Mouse (Mus musculus) embryonic facial prominence, embryonic 15.5 days (tissue): Measurements from ENCODE around the gene Elk3. TPM values are rescaled to one million over a fixed set of nuclear protein-coding genes. Genes with fewer than 3 reads are reported as not detected.

Experiments
- ATAC-seq: fragments of 200-750 bp; cut with Nextera tagmentation; 2 replicates; pipeline ENCODE4 v1.8.0; 2017; ENCODE audit warnings: low read depth, moderate TSS enrichment; ENCODE audit not compliant: insufficient number of reproducible peaks, low FRiP score, low TSS enrichment
- H3K27ac ChIP-seq: fragments of 300-500 bp; sonication (generic); replicated peaks from 2 replicates; pipeline ENCODE4 v1.5.1; 2015; ENCODE audit warnings: mild to moderate bottlenecking, inconsistent platforms
- H3K27me3 ChIP-seq: fragments of 300-500 bp; sonication (generic); 2 replicates; pipeline ENCODE4 v1.6.1; 2015; ENCODE audit warnings: inconsistent platforms
- H3K36me3 ChIP-seq: fragments of 300-500 bp; sonication (generic); 2 replicates; pipeline ENCODE4 v1.6.1; 2015; ENCODE audit warnings: mild to moderate bottlenecking, inconsistent platforms
- H3K4me1 ChIP-seq: fragments of 300-500 bp; sonication (generic); 2 replicates; pipeline ENCODE4 v1.6.1; 2015; ENCODE audit warnings: inconsistent platforms
- H3K4me2 ChIP-seq: fragments of 300-500 bp; sonication (generic); replicated peaks from 2 replicates; pipeline ENCODE4 v1.6.1; 2015; ENCODE audit warnings: mild to moderate bottlenecking, inconsistent platforms
- H3K4me3 ChIP-seq: fragments of 300-500 bp; sonication (generic); replicated peaks from 2 replicates; pipeline ENCODE4 v1.5.1; 2015; ENCODE audit warnings: mild to moderate bottlenecking, inconsistent platforms
- H3K9ac ChIP-seq: fragments of 300-500 bp; sonication (generic); 2 replicates; pipeline ENCODE4 v1.6.1; 2015; ENCODE audit warnings: inconsistent platforms
- H3K9me3 ChIP-seq: fragments of 300-500 bp; sonication (generic); replicated peaks from 2 replicates; pipeline ENCODE4 v1.6.1; 2016; ENCODE audit warnings: inconsistent platforms
- WGBS: fragments of 180-500 bp; shearing (Covaris S2); methylation state at CpG from one replicate; pipeline ENCODE4 v1.1.7; 2015; 5-methylcytosine and 5-hydroxymethylcytosine counted together
- polyA plus RNA-seq: library from polyadenylated mRNA; unstranded; fragments of >200 nt; fragmentation: Nextera tagmentation; extraction: Ambion mirVana; gene quantifications from 2 replicates; pipeline ENCODE4 v1.2.1, GENCODE M21; 2015

Gene Elk3
- polyA plus RNA-seq, 1 experiment from 2014 or later: 31.9 TPM

DNA sequence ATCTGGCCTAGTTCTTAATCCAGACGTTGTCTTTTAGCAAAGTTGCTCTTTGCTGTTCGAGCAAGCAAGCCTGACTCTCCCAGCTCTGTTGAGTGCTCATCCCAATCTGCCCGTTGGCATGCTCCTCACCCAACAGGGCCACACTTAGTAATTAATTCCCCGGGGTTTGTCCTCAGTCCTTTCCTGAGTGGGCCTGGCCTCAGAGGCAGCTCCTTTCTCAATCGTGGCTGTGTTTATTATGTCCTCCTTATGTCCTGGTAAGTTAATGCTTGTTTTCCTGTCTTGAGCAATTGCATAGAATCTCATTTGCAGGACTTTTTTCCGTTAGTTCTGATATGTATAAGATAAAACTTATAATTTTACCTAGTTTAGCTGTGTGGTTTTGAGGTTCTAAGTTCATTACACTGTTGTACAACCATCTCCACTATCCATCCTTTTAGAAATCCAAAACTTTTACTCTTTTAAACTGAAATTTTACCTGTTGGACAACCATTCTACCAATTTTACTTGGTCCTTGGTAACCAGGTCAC is 77.2 kb downstream of the Elk3 start:
- no peak overlapping the region for H3K27ac ChIP-seq
- H3K9ac ChIP-seq: no peak overlapping the region
- WGBS: 86% methylated on average over 6 of the region's 6 CpGs
- no peak for ATAC-seq
- no peaks in the 10 kb centered on the region for H3K4me1 ChIP-seq
- H3K9me3 ChIP-seq: no peaks in the 10 kb centered on the region
- H3K4me2 ChIP-seq: no peak overlapping the region
- H3K4me3 ChIP-seq: no peak overlapping the region
- H3K36me3 ChIP-seq: peaks cover 42% of the 10 kb centered on the region
- no peaks in the 10 kb centered on the region for H3K27me3 ChIP-seq

- Histone ChIP-seq H3K27ac (no peak overlapping the region), H3K27me3 (no peaks in the 10 kb centered on the region), H3K4me3 (no peak overlapping the region), H3K4me1 (no peaks in the 10 kb centered on the region), H3K4me2 (no peak overlapping the region), H3K9ac (no peak overlapping the region), H3K36me3 (peaks cover 30% of the 10 kb centered on the region), H3K9me3 (no peaks in the 10 kb centered on the region)
- 88% methylated on average over 5 of the region's 5 CpGs for WGBS
- ATAC-seq: no peak
Measured at GRCm38 (mm10) chr10:93231893-93232292, 79.0 kb downstream of the Elk3 start.

GRCm38 (mm10) chr10:93231490-93231889 is 79.4 kb downstream of the Elk3 start:
- Histone ChIP-seq H3K4me2 (no peak overlapping the region), H3K4me1 (no peaks in the 10 kb centered on the region), H3K27ac (no peak overlapping the region), H3K9ac (no peak overlapping the region), H3K9me3 (no peaks in the 10 kb centered on the region), H3K4me3 (no peak overlapping the region), H3K27me3 (no peaks in the 10 kb centered on the region), H3K36me3 (peaks cover 33% of the 10 kb centered on the region)
- no peak for ATAC-seq
- 67% methylated on average over 4 of the region's 4 CpGs for WGBS

- Histone ChIP-seq H3K27ac (no peak overlapping the region), H3K4me2 (no peak overlapping the region), H3K4me3 (no peak overlapping the region), H3K9ac (no peak overlapping the region), H3K27me3 (no peaks in the 10 kb centered on the region), H3K9me3 (no peaks in the 10 kb centered on the region), H3K36me3 (peaks cover 16% of the 10 kb centered on the region), H3K4me1 (no peaks in the 10 kb centered on the region)
- ATAC-seq: no peak
- 58% methylated on average over 11 of the region's 11 CpGs for WGBS
Measured at GRCm38 (mm10) chr10:93228401-93229007, 82.4 kb downstream of the Elk3 start.

DNA sequence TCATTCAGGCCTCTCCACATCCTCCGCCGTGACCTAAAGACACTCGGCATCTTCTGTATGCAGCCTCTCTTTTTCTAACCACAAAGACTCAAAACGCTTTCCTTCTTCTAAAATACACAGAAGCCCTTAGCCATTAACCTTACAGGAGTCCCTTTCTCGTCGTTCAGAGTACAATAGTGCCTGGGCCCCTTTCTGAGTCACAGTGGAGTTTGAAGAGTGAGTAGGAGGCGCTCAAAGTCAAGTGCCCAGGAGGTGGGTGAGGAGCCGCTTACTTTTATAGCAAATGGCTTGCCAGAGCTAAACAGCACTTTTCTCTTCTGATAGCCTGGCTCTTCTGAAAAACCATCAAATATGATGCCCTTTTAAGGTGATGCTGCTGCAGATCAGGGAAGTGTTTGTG is 83.0 kb downstream of the Elk3 start:
- Histone ChIP-seq H3K9ac (no peak overlapping the region), H3K27me3 (no peaks in the 10 kb centered on the region), H3K4me3 (no peak overlapping the region), H3K4me1 (no peaks in the 10 kb centered on the region), H3K27ac (no peak overlapping the region), H3K36me3 (peaks cover 13% of the 10 kb centered on the region), H3K4me2 (no peak overlapping the region), H3K9me3 (no peaks in the 10 kb centered on the region)
- WGBS: 71% methylated on average over 8 of the region's 8 CpGs
- ATAC-seq: no peak

GRCm38 (mm10) chr10:93225751-93226150 is 85.2 kb downstream of the Elk3 start:
- H3K9ac ChIP-seq: no peak overlapping the region
- no peaks in the 10 kb centered on the region for H3K9me3 ChIP-seq
- H3K36me3 ChIP-seq: peaks cover 9% of the 10 kb centered on the region; the same call in 1 of the 2 replicates
- H3K4me3 ChIP-seq: no peak overlapping the region
- no peak overlapping the region for H3K4me2 ChIP-seq
- no peak overlapping the region for H3K27ac ChIP-seq
- WGBS: 64% methylated on average over 6 of the region's 6 CpGs
- ATAC-seq: no peak
- no peaks in the 10 kb centered on the region for H3K4me1 ChIP-seq
- no peaks in the 10 kb centered on the region for H3K27me3 ChIP-seq

DNA sequence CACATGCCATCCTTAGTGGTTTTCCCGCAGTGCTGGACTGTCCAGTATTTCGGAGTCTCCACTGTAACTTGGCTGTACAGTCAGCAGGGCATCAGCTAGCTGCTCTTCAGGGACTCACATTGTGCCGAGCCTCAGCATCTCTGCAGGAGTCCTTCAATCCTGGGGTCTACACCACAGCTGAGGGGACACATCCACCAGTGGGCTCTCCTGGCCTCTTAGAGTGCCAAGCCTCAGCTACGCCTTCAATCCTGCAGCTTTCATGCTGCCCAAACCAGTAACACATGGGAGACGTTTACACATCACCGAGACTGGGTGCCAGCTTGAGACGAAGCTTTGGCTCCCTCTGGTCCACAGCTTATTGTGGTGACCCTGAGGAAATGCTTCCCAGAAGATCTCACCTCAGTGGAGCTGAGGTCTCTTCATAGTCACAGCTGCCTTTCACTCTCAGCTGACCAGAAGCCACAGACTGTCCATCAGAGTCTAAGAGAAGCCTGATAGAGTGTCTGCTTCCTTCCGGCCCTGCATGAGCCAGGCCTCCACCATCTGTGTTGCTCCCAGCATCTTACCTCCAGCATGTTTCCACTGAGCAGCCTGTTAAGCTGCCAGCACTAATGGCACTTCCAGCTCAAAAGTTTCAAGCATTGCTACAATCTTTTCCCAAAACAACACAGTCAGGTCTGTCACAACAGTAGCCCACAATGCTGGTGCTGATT is 95.7 kb downstream of the Elk3 start:
- peaks cover 36% of the 10 kb centered on the region for H3K36me3 ChIP-seq

DNA sequence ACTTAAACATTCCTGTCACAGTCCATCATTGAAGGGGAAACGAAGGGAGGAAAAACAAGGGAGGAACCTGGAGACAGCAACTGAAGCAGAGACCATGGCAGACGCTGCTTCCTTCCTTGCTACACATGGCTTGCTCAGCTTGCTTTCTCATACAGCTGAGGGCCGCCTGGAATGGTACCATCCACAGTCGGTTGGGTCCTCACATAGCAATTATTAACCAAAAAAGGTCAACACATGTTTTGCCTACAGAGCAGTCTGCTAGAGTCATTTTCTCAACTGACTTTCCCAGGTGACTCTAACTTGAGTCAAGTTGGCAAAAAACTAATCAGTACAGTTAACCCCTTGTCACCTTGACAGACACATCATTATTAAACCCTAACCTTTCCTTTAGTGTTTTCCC is 96.7 kb downstream of the Elk3 start:
- Histone ChIP-seq H3K27ac (no peak overlapping the region), H3K4me2 (no peak overlapping the region), H3K9me3 (no peaks in the 10 kb centered on the region), H3K4me3 (no peak overlapping the region), H3K27me3 (no peaks in the 10 kb centered on the region), H3K36me3 (peaks cover 36% of the 10 kb centered on the region), H3K4me1 (no peaks in the 10 kb centered on the region), H3K9ac (no peak overlapping the region)
- 55% methylated on average over 4 of the region's 4 CpGs for WGBS
- ATAC-seq: no peak

More for the DNA sequence above, 95.7 kb downstream of the Elk3 start:
- ATAC-seq: peak; percentile 39; the same call in 1 of the 2 replicates
- Histone ChIP-seq H3K9me3 (no peaks in the 10 kb centered on the region), H3K4me2 (no peak overlapping the region), H3K4me3 (no peak overlapping the region), H3K27me3 (no peaks in the 10 kb centered on the region), H3K9ac (no peak overlapping the region), H3K4me1 (no peaks in the 10 kb centered on the region), H3K27ac (no peak overlapping the region)
- WGBS: 83% methylated on average over 8 of the region's 8 CpGs

DNA sequence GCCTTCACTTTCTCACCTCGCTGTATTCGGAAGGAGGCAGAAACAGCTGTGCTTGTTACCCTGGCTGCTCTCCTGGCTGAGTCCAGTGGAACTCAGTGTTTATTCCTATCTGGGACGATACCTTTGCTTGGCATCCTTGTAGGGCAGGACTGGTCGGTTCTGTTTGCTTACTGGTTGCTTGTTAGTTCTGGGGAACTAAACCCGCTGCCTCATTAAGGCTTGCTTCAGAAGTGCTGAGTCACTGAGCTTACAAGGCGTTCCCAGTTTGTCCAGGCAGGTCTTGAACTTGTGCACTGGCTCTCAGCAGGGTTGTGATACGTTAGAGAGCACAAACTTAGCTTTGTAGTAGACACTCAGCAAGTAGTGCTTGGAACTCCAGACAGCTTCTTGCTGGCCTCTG is 97.6 kb downstream of the Elk3 start:
- Histone ChIP-seq H3K9ac (no peak overlapping the region), H3K9me3 (no peaks in the 10 kb centered on the region), H3K4me2 (no peak overlapping the region), H3K4me1 (no peaks in the 10 kb centered on the region), H3K27me3 (no peaks in the 10 kb centered on the region), H3K36me3 (peaks cover 35% of the 10 kb centered on the region), H3K27ac (no peak overlapping the region), H3K4me3 (no peak overlapping the region)
- no peak for ATAC-seq
- WGBS: 73% methylated on average over 7 of the region's 7 CpGs

- ATAC-seq: no peak
- H3K4me1 ChIP-seq: no peaks in the 10 kb centered on the region
- no peak overlapping the region for H3K4me2 ChIP-seq
- no peak overlapping the region for H3K4me3 ChIP-seq
- no peaks in the 10 kb centered on the region for H3K27me3 ChIP-seq
- H3K9me3 ChIP-seq: no peaks in the 10 kb centered on the region
- no peak overlapping the region for H3K27ac ChIP-seq
- H3K36me3 ChIP-seq: peaks cover 29% of the 10 kb centered on the region
- 89% methylated on average over 2 of the region's 2 CpGs for WGBS
- H3K9ac ChIP-seq: no peak overlapping the region
Measured at GRCm38 (mm10) chr10:93212699-93213098, 98.2 kb downstream of the Elk3 start.

- Histone ChIP-seq H3K9me3 (no peaks in the 10 kb centered on the region), H3K36me3 (no peaks in the 10 kb centered on the region; the same call in 1 of the 2 replicates), H3K4me1 (no peaks in the 10 kb centered on the region), H3K4me3 (no peak overlapping the region), H3K9ac (no peak overlapping the region), H3K4me2 (no peak overlapping the region), H3K27me3 (no peaks in the 10 kb centered on the region), H3K27ac (no peak overlapping the region)
- 68% methylated on average over 5 of the region's 5 CpGs for WGBS
- ATAC-seq: no peak
Measured at GRCm38 (mm10) chr10:93207176-93207575, 103.8 kb downstream of the Elk3 start.
